Mouse (Mus musculus) right cerebral cortex, adult 2 months (tissue): ENCODE results near the gene Stk16.
A peak's percentile ranks its signal among the peaks of the same experiment; 100 is the strongest.
"Not testable (repeated sequence)": the region's sequence is repeated elsewhere in the genome, so short reads cannot be mapped to it uniquely, and the experiment has no call there.

Experiments used
- DNase-seq, 2 experiments: peaks; one replicate each; pipeline ENCODE4 v3.0.0; 2021 to 2022; ENCODE audit warnings: low spot score in 2 of 2

Gene Stk16

GRCm38 (mm10) chr1:75212542-75212941, 1.9 kb downstream of the Stk16 start:
- no peak for DNase-seq

- no peak for DNase-seq
These were observed 2.5 kb downstream of the Stk16 start for GRCm38 (mm10) chr1:75213096-75213495.

GRCm38 (mm10) chr1:75214442-75214841, 3.8 kb downstream of the Stk16 start:
- no peak for DNase-seq

GRCm38 (mm10) chr1:75214886-75215285, 4.2 kb downstream of the Stk16 start:
- DNase-seq = peak; percentile 63 to 73

- no peak for DNase-seq
These were observed 5.1 kb downstream of the Stk16 start for GRCm38 (mm10) chr1:75215785-75216184.

- no peak for DNase-seq
These were observed 6.4 kb downstream of the Stk16 start for GRCm38 (mm10) chr1:75216797-75217585.

- peak in 1 of 2 experiments; percentile 59 for DNase-seq
These were observed 7.2 kb downstream of the Stk16 start for GRCm38 (mm10) chr1:75217893-75218226.

- peak; percentile 72 for DNase-seq
These were observed 7.8 kb downstream of the Stk16 start for GRCm38 (mm10) chr1:75218227-75219001.

GRCm38 (mm10) chr1:75219078-75219477, 8.4 kb downstream of the Stk16 start:
- peak; percentile 93 for DNase-seq

GRCm38 (mm10) chr1:75219531-75219930, 8.9 kb downstream of the Stk16 start, which contains the start of gene Tuba4a:
Gene Tuba4a, minus strand, starts transcription at chr1:75219865.
- DNase-seq = no peak

GRCm38 (mm10) chr1:75221538-75221937, 10.9 kb downstream of the Stk16 start:
- no peak for DNase-seq

GRCm38 (mm10) chr1:75222926-75223325, 12.3 kb downstream of the Stk16 start:
- no peak for DNase-seq

- no peak for DNase-seq
These were observed 12.9 kb downstream of the Stk16 start for GRCm38 (mm10) chr1:75223532-75223931.

- no peak for DNase-seq
These were observed 14.8 kb downstream of the Stk16 start for GRCm38 (mm10) chr1:75225473-75225872.

- no peak for DNase-seq
These were observed 15.5 kb downstream of the Stk16 start for GRCm38 (mm10) chr1:75226138-75226537.

GRCm38 (mm10) chr1:75227653-75228052, 17.0 kb downstream of the Stk16 start:
- DNase-seq = no peak

- DNase-seq = no peak
These were observed 18.5 kb downstream of the Stk16 start for GRCm38 (mm10) chr1:75229158-75229557.

- no peak for DNase-seq
These were observed 19.8 kb downstream of the Stk16 start for GRCm38 (mm10) chr1:75230335-75230994.

- DNase-seq = no peak
These were observed 20.6 kb downstream of the Stk16 start for GRCm38 (mm10) chr1:75231224-75231623.

GRCm38 (mm10) chr1:75231664-75232152, 21.1 kb downstream of the Stk16 start, which contains the start of gene A630095N17Rik:
Gene A630095N17Rik, minus strand, starts transcription at chr1:75232102.
- DNase-seq = no peak

- DNase-seq = not testable (repeated sequence)
These were observed 21.9 kb downstream of the Stk16 start for GRCm38 (mm10) chr1:75232489-75232888.

GRCm38 (mm10) chr1:75234606-75235005, 24.0 kb downstream of the Stk16 start:
- DNase-seq = peak; percentile 77 to 79
